Comparison of ENCODE assay signal across 1 mouse cellular context in the genomic region with DNA sequence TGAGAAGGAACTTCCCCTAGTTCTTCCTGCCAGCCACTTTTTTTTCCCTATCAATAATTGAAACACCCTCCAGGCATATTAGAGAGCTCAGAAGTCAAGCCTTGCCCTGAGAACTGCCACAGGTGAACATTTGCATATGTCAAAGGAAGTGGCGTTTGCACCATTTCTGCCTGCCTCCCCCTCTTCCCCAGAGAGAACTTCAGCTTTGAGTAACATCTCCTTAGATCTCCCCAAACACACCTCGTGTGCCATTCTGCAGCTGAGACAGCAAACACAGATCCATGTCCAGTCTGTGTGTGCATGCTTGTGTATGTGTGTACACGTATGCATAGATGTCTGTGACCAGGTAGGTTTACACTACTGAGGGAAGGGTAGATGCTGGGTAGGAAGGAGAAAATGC.
A peak's percentile ranks its signal among the peaks of the same experiment; 100 is the strongest.
TF ChIP-seq lines count a peak whose summit lies in the region.

No protein-coding gene starts in this region.

TF ChIP-seq in CH12.LX, 34 proteins besides CTCF, POLR2A, EP300 and RAD21 (continued from another document):
- peak; percentile 78 for TF ChIP-seq SIN3A (IDR thresholded peaks at IDR 0.05; ENCODE audit: low read length)
- TF ChIP-seq JUN (IDR thresholded peaks at IDR 0.05; ENCODE audit: insufficient read depth, low read depth, low read length): peak; percentile 37; the same call in 1 of the 2 replicates
- TF ChIP-seq MEF2A (IDR thresholded peaks at IDR 0.05; ENCODE audit: borderline replicate concordance, low read depth, low read length): peak; percentile 53; the same call in 1 of the 2 replicates
- TF ChIP-seq BHLHE40 (IDR thresholded peaks at IDR 0.05; ENCODE audit: low read depth, low read length): peak; percentile 66
- TF ChIP-seq USF1 (IDR thresholded peaks at IDR 0.05; ENCODE audit: low read depth, low read length): no peak
- TF ChIP-seq MAZ (IDR thresholded peaks at IDR 0.05; ENCODE audit: low read depth, low read length): no peak
- no peak for TF ChIP-seq UBTF (IDR thresholded peaks at IDR 0.05; ENCODE audit: low read depth, low read length)
- TF ChIP-seq TCF12 (IDR thresholded peaks at IDR 0.05; ENCODE audit: low read depth, low read length): peak; percentile 79
- no peak for TF ChIP-seq POLR2AphosphoS2 (IDR thresholded peaks at IDR 0.05; ENCODE audit: low read depth, low read length)
- TF ChIP-seq MAX (IDR thresholded peaks at IDR 0.05; ENCODE audit: low read length): 0 out of 2 replicates have a peak, but pooled peaks have one; percentile 36
- no peak for TF ChIP-seq E2F4 (IDR thresholded peaks at IDR 0.05; ENCODE audit: insufficient replicate concordance, low read depth, low read length)
- 0 out of 2 replicates have a peak, but pooled peaks have one; percentile 48 for TF ChIP-seq MAFK (IDR thresholded peaks at IDR 0.05; ENCODE audit: insufficient replicate concordance, low read length)
- TF ChIP-seq IRF4 (IDR thresholded peaks at IDR 0.05; ENCODE audit: low read depth, low read length): peak; percentile 80
